Mouse (Mus musculus) ES-Bruce4 (cell line): ENCODE measurements around the gene Cphx1.
"Not testable (repeated sequence)": the region's sequence is repeated elsewhere in the genome, so short reads cannot be mapped to it uniquely, and the experiment has no call there.

Experiments
- CTCF ChIP-seq: IDR thresholded peaks from one replicate; pipeline ENCODE4 v1.8.1; 2011; ENCODE audit warnings: low read depth, low read length
- EP300 ChIP-seq: IDR thresholded peaks from 2 replicates; pipeline ENCODE4 v1.6.1; 2011; ENCODE audit warnings: low read depth, low read length; ENCODE audit not compliant: insufficient read depth
- POLR2A ChIP-seq: IDR thresholded peaks from one replicate; pipeline ENCODE4 v1.8.1; 2011; ENCODE audit warnings: low read length; ENCODE audit not compliant: insufficient read depth

- TF ChIP-seq POLR2A, CTCF, EP300: not testable (repeated sequence)
Observed at GRCm38 (mm10) chr14:25908976-25909375, 29.1 kb upstream of the Cphx1 start.
